Mouse (Mus musculus): ENCODE data around the gene Calm4.

DNA sequence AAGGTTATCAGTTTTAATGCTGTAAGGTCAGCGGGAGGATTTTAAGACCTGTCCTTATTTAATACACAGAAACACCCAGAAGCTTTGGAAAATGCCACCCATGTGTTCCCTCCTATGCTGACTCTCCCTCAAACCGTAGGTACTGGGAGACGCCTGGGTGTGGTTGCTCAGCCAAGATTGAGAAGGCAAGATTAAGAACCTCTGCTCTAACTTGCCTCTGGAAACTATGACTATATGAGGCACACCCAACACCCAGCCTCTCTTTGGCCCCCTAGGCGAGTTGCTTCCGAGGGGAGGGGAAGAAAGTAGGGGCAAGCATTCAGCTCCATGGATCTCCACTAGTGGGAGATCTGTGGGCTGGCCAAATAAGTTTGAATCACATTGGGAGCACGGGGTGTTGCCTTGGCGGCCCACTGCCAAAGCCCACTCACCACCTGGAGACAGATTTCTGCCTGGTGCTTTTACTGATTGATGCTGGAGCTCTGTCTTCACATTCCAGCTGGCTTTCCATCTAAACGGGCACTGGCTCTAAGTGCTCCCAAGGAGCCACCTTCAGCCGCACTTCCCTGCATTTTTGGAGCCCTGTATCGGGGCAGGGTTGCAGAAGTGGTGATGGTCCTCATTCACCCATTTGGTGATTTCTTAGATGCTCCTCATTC, 25.5 kb downstream of the Calm4 start:
- TF ChIP-seq GATA1 (IDR thresholded peaks at IDR 0.05; ENCODE audit: borderline replicate concordance, low read length) (no peak), FLI1 (IDR thresholded peaks at IDR 0.05; ENCODE audit: low read length) (no peak)

All from megakaryocyte, embryonic 14.5 days (primary cell).